Mouse (Mus musculus) activated CD4-positive, CD25-positive, alpha-beta regulatory T cell, adult 4 months (primary cell): Measurements from ENCODE around the gene Rps6kc1. TPM values are rescaled to one million over a fixed set of nuclear protein-coding genes. Genes with fewer than 3 reads are reported as not detected.
"Not testable (repeated sequence)": the region's sequence is repeated elsewhere in the genome, so short reads cannot be mapped to it uniquely, and the experiment has no call there.

Source experiments
- ATAC-seq: one replicate; pipeline ENCODE4 v1.8.0; 2017
- polyA plus RNA-seq, 2 experiments: library from polyadenylated mRNA; unstranded; fragments of 100-300 nt; shearing (Covaris generic); gene quantifications; one replicate each; pipeline ENCODE4 v1.2.1; 2017

Gene Rps6kc1
- polyA plus RNA-seq = 1 to 10 TPM; 7.2 to 8.0 TPM

DNA sequence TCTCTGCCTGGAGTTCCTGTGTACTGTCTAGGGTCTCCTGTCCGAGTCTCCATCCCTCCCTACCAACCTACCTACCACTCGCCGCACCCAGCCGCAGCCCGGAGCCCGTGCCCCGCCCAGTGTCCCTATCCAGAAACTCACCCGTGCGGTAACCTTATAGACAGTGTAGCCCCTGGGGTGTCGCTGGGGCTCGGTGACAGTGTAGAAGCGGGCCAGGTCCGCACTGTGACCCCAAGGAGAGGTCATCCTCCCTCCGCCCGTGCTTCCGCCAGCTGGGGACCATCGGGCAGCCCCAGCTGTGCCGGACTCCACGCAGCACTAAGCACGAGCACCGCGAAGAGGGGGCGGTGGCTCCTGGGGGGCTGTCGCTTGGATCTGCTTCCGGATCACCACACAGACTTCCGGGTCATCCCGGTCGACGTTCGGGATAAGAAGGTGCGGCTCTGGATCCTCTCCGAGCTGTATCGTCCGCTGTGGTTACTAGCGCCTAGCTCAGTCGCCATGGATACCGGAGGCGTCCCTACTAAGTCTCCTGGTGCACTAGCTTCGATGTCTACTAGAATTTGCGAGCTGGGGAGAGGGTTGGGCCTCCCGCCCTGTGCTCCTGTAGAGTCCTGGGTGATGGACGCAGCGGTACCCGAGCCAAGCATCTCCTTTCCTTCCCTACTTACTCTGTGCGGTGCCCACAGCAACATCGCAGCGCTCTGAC, at the start of gene Rps6kc1:
Rps6kc1 (minus strand) TSS at position 356 of the 709 bp plus-strand sequence.
- ATAC-seq = peak; percentile 82

DNA sequence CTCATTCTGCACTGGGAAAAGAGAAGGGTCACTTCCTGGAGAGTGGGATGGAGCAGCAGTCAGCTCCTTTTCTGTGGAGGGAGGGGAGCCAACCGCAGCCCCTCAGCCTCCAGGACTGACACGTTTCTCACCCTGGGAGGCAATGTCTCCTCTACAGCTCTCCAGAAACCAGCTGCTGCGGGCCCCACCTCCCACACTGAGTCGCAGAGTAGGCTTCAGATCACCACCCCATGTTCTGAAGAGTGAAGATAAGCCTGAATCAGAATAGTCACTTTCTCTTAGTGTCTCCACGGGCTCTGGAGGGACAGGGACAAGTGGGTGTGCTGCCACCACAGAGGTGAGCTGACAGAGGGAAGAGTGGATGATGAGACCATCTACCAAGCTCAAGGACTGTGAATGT, 47.3 kb upstream of the Rps6kc1 start:
- no peak for ATAC-seq

DNA sequence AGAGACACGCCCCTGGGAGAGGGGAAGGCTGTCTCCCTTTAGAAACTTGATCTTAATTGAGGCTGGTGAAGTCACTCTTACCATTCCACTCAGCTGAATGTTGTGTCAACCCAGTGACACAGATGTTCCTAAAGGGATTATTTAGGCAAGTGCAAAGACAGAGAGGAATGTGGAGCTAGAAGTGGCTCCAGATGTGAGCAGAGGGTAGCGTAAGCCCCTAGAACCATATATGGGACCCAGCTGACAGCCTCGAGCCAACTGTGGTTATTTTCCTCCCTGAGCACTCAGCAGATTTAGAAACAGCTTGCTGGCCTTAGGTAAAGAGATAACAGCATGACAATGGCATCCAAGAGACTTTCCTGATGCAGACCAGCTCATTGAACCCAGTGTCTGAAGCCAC, 41.4 kb upstream of the Rps6kc1 start:
- ATAC-seq = no peak

DNA sequence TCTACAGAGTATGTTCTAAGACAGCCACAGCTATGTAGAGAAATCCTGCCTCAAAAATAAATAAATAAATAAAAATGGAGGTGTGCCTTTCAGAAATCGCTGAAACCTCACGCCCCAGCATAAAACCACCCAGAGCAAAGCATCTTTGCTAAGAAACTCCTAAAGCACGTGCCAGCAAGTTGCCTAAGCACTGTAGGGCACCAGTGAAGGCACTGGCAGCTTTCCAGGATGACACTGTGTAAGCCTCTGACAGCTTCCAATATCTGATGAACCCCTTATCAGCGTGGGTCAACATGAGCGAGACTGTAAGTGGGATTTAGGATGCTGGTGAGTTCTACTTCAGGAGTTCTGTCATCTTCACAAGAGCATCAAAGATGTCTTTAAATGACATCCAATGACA, 39.4 kb upstream of the Rps6kc1 start:
- ATAC-seq = no peak

DNA sequence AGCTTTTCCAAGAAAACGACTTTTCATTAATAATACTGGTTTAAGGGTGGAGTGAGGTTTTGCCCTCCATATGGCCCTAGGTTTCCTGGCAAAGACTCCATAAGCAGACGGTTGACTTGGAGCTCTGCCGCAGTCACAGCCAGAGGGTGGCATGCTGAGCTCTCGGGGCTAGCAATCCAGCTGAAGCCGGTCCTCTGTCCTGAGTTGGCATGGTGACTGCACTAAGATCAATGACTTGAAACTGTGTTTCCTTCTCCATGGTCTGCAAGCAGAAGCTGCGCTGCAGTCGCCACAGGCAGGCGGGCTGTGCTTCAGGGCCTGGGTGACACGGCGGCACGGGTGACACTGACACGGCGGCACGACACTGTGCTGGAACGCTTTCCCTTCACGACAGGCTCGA, 37.3 kb upstream of the Rps6kc1 start:
- ATAC-seq = no peak

DNA sequence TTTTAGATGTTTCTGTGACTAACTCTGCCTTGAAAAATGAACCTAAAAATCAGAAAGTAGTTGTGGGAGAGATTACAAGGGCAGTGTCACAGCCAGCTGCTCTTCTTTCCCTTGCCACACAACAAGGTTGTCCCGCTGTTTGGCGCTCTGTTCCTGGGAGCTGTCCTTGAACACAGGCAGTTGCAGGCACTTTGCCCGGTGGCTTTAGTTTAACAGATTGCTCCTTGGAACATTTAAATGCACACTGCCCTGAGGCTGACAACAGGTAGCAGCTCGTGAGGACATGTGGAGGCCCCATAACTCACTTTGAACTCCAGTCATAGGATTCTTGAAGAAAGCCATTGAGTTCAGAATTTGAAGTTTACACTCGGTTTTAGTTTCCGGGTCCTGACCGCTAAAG, 36.9 kb upstream of the Rps6kc1 start:
- no peak for ATAC-seq

DNA sequence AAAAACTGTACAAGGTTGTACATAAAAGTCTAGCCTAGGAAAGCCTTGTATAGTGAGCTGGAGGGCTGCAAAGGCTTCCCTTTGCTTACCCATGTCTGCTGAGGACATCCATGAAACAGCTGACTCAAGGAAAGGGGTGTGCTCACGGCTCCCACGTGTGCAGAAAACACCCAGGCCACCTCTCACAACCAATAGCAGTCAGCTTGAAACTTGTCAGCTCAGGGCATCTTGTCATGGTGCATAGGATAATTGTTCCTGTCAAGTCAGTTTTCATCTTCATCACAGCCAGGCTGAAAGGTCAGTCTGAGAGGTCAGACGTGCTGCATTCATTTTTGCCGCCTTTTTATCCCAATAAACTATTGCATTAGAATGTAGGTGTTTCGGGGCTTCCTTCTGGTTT, 36.4 kb upstream of the Rps6kc1 start:
- ATAC-seq = no peak

DNA sequence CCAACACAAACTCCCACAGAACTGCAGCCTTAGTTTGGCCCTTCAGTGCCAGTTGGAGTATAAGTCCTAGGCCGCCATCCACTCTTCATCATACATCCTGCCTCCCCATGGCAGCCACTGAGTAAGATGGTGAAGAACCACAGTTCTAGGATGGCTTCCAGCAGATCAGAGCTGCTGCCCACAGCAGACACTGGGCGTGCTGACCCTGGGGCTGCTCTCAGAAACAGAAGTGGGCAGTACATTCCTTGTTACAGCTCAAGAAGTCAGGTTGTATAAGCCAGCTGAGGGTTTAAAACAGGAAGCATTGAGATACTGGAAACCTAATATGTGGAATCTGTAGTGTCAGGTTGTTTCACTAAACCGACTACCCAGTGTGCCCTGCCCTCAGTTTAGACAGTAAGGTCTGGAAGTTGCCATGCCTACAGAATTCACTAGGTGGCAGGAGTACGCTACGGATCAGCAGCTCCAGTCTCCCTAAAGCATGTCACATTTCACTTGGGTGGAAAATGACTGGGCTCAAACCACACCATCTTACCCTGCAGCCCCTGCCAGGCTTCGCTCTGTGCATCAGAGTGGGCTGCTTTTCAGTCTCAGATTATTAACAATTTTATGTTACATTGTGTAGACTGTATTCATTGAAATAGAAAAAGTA, 32.7 kb upstream of the Rps6kc1 start:
- ATAC-seq = peak; percentile 88

DNA sequence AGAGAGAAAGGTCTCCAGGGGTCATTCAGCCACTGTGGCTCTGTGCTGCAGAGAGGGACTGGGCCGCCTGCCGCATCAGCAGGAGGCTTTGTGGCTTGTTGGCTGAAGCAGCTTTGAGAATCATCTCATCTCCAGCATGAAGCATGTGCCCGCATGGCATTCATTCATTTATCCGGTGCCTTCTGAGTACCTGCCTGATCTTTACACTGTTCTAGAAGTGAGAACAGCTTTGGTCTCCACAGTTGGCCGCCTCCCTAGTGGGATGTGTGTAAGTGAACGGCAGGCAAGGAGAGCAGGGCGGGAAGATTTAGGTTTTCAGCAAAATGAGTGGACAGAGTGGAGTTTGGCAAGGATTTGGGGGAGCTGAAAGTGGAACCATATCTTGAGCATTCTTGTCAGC, 28.2 kb upstream of the Rps6kc1 start:
- no peak for ATAC-seq

DNA sequence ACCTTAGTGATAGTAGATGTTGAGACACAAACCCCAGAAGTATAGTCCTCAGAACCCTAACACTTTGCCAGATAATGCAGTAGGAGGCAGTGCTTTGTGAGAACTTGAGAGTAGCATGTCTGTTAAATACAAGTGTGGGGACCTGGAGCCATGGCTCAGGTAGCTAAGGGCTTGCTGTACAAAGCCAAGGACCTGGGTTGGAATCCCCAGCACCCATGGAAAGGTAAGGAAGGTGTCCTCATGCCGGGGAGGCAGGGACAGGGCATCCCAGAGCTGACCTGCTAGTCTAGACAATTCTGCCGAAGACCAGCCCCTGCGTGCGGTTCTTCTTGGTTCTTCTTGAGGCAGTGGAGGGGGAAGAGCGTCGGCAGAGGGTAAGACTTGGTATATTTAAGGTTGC, 18.6 kb upstream of the Rps6kc1 start:
- ATAC-seq = no peak

DNA sequence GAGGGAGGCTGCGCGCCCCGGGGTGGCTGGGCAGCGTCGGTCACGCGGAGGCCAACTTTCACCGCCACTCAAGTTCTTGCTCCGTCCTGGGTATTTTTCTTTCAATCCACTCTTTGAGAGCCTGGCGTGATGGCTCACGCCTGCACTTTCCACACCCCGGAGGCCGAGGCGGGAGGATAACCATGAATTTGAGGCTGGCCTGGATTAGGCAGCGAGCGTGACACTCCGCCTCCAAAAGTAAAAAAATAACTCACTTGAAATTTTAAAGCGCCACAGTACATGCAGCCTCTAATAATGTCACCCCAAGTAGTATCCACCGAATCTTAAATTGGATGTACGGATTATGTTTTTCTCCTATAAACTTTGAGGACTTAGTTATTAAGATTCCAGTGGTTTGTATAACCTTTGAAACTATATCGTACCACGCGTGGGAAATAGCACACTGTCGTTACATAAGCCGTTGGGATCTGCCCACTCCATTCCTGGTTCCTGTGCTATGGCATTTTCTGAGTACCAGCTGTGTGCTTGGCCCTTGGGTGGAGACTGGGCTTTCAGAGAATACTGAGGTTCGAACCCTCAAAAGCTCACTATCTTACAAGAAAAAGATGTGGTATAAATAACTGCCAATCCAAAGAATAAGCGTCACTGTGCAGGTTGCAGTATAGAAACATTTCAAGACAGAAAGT, 17.6 kb upstream of the Rps6kc1 start:
- ATAC-seq = peak; percentile 26

DNA sequence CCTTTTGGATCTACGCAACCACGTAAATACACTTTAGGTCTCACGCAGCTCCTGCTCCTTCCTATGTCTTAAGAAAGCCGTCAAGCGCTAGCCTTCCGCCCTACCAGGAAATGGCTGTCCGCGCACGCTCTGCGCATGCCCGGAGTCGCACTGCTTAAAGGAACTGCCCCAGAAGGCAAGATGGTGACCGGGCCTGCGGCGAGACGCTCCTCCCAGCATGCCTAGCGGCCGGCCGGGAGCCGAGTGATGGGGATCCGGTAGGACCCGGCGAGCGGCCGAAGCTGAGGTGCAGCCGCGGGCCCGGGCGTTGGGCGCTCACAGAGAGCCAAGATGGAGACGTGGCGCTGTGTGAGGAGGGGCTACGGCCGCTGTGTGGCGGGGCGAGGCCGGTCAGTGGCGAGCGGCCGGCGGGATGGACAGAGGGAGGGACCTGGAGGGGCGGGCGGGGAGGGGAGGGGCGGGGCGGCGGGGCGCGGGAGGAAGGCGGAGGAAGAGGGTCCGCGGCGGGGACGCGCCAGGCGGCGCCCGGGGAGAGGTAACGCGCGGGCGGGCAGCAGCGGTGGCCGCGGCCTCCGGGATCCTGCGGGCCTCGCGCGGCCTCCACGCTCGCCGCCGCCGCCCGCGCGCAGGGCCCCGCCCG, 16.9 kb upstream of the Rps6kc1 start:
- peak; percentile 95 for ATAC-seq

DNA sequence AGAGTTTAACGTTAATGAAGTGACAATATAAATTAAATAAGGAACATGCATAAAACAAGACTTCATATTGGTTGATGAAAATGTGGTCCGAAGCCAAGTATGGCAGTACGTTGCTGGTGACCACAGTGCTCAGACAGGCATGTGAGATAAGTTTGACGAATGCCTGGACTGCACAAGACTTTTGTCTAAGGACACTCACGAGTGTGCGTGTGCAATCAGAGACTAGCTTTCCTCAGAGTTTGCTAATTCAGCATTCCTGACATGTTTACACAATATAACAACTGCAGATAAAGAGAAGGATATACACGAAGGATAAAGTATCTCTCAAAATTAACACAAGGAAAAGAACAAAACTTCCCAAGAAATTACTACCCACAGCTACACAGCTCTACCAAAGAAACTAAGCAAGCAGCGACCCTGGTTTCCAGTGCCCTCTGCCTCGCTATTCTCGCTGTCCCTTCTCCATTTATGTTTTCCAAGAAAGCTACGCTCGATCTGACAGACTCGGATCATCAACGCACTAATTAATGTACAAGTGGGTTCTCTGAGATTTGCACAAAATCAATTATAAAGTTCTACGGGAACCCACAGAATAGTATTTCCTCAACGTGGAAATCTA, 16.3 kb upstream of the Rps6kc1 start:
- ATAC-seq = no peak

DNA sequence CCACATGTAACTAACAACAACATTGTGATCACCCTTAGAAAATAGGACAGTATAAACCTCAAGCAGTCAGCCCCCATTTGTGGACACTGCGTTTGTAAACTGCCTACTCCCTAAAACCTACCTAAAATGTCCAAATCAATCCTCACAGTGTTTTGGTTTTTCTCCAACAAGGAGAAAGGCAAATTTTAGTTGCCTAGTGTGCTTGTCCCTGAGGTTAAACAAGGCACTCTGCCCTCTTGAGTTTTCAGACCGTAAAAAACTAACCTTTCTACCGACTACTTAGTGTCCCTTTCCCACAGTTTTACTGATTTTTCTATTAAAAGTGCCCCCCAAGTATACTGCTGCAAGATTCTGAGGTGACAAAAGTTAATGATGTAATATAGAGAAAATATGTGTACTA, 15.7 kb upstream of the Rps6kc1 start:
- no peak for ATAC-seq

DNA sequence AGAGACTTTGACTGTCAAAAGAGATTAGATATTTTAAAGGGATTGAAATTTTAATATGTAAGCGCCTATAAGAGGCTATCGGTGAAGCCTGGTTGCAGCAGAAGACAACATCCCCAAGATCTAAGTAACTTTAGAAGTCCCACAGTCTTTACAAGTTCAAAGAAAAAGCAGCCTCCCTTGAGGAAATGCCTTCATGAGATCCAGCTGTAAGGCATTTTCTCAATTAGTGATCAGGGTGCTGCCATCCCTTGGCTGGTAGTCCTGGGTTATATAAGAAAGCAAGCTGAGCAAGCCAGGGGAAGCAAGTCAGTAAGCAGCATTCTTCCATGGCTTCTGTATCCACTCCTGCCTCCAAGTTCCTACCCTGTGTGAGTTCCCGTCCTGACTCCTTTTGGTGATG, 13.2 kb upstream of the Rps6kc1 start, which contains the start of gene Angel2:
Angel2 (plus strand) TSS at position 301 of the 400 bp plus-strand sequence.
- ATAC-seq = not testable (repeated sequence)

DNA sequence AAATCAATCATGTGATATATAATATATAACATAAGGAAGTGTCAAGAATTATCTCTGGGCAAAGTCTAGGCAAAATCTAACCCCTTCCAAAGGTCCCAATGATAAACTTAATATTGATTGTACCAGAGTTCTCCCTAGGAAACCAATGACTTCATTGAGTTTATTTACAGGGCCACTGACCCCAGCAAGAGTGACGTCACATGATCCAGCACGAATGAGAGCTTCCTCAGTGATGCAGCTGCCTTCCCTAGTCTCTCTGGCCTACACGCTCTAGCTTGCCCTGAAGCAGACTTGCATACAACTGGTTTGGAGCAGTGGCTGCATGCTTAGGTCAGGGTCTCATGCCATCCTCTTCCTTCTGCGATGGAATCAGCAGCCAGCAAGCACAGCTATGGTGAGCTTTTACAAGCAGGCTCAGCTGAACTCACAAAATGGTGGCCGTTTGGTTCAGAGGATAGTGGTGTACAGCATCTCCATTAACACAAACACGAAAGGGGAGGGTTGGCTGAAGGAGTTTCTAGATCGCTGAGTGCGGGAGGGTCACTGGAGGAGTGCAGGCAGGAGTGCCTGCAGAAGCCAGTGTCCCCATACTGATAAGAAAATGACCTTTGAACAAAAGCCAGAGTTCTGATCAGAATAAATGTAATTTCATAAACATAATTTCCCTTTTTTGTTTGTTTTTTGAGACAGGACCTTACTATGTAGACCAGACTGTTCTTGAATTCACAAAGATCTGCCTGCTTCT, 8.3 kb upstream of the Rps6kc1 start:
- ATAC-seq = no peak

DNA sequence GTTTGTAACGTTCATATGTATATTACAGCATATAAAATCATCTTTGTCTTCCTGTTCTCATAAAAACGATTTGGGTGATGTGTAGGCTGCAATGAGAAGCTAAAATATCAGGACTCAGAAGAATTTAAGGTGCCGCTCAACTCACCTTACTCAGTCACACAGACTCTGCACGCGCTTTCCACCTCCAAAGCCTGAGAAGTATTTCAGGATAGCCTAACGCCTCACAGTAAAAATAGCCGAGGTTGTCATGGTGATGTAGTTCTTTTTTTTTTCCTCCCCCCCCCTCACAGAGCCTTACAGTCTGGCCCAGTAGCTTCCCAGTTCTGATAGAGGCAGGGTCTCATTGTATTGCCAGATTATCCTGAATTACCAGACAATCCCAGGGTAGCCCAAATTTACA, 7.4 kb upstream of the Rps6kc1 start:
- no peak for ATAC-seq

DNA sequence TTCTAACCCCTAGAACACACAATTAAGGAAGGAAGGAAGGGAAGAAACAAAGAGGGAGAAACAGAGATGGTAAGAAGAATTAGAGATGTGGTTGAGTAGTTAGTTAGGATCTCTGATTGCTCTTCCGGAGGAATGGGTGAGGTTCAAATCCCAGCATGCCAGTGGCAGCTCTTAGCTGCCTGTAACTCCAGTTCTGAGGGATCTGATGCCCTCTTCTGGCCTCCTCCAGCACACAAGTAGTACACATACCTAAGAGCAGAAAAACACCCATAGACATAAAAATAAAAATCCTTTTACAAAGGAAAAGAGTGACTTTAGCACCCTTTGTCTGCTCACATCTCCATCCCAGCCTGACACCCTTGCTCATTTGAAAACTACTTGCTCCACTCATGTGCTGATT, 1.1 kb upstream of the Rps6kc1 start:
- no peak for ATAC-seq

DNA sequence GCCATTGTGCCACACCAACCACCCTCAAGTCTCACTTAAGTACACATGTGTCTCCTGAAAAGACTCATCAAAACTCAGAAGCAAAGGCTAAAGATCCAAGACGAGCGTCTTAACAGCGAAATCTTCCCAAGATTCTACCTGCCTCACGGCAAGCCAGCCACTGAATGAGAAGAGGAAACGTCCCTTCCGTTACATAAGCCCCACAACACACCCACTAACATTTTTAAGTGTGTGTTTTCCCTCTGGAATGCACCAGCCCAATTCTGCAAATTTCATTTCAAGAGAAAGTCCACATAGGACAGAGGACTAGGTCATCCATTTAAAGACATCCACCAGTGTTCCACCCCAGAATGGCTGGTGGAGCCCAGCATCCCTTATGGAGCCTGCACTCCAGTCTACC, 734 bp downstream of the Rps6kc1 start:
- ATAC-seq = no peak

DNA sequence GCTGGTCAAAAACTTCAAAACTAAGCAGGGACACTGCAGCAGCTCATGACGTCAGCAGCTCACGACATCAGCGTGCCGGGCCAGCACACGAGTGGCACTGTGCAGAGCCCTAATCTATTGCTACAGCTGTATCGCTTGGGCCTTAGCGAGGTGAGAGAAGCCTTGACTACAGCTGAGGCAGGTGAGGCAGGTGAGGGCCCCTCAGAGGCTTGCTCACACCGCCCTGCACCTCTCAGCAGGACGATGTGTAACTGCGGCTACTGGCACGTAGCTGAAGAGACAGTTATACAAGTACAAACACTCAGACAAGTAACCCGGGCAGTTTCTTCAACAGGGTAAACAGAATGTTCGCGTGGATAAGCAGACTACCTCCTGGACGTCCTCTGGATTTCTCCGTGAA, 6.9 kb downstream of the Rps6kc1 start:
- ATAC-seq = no peak

DNA sequence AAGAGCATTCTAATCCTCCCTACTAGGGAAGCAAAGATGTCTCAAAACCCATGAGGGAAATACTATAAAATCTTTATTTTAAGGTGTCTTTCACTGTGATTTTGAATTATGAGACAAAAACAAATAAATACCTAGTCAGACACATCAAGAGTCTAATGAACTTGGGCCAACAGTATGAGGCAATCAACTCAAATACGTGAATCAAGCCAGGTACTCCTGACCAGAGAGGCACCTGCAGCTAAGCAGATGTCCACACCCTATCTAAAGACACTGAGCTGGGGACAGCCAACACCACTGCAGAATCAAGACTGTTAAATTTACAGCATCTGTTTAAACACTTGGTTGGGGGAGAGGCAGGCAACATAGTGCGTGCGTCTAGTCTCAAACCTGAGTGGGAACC, 7.4 kb downstream of the Rps6kc1 start:
- ATAC-seq = no peak

DNA sequence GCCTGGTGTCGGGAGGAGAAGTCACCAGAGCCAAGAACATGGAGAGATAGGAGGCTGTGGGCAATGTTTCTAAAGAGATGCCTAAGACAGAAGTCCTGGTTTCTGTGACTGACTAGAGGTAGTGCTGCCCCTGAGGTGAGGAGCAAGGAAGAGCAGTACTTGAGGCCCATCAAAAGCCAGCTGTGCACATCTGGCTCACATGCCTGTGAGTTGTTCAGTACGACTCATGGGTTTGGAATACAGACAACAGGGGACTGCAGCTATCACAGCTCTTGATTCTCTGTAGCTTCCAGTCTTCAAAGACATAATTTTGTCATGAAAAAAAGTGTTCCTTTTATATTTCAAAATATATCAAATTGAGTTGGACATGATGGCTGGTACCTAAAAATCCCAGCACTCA, 10.5 kb downstream of the Rps6kc1 start:
- ATAC-seq = no peak
